Mouse (Mus musculus): ENCODE measurements around the gene Src. TPM values are rescaled to one million over a fixed set of nuclear protein-coding genes. Genes with fewer than 3 reads are reported as not detected.

Src gene
- total RNA-seq, 2 experiments from 2014 or later, result 11.8 to 13.8 TPM

DNA sequence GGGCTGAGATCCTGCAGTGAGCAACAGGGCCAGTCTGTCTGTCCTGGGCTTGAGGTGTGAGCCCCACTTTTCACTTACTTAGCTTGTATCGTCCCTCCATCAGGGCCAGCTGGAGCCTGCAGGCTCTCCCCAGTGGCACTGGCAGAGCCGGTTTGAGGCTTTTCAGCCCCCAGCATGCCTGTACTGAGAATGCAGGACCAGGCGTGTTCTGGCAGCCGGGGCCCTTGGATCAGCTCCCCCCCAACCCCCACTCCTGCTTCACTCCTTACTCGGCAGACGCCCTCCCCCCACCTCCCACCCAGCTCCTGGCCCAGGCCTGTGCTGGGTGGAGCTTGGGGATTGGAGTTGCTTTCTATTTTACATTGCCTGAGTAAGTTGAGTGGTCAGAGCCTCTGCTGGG, 16.3 kb downstream of the Src start:
- no peak for DNase-seq (ENCODE audit: low spot score in 2 of 2)

DNA sequence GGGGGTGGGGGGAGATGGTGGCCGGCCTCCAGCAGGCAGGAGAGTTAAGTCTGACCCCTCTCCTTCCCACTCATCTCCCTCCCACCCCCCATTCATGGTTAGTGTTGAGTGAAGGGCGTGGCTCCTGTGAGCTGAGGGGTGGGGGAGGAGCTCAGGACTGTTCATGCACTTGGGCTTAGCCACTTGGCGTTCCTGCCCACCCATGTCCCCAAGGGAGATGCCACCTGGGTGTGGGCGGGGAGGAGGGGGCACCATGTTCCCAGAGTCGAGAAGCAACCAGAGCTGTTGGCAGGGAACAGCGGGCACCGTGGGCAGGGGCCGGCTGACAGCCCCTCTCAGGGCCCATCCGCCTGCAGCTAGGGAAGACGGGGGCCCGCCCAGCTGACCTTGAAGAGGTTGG, 18.3 kb downstream of the Src start:
- DNase-seq (ENCODE audit: low spot score in 2 of 2), result no peak

DNA sequence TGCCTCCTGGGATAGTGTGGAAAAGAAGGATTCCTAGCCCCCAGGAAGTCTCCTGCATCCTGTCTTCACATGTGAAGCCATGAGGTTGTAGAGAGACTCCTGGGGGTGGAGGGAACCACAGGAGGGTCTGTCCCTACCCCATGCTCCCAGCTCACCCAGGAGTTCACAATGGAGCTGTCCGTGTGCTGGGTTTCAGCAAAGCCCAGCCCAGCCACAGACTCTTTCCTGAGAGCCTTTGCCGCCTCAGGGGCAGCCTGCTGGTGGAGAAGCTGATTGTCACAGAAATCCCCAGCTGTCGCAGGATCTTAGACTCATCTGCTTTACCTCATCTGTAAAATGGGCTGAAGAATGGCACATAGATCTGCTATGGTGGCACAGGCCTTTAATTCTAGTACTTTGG, 18.9 kb downstream of the Src start:
- no peak for DNase-seq (ENCODE audit: low spot score in 2 of 2)

GRCm38 (mm10) chr2:157441363-157441762, 23.1 kb downstream of the Src start:
- DNase-seq (ENCODE audit: low spot score in 2 of 2), result no peak

DNA sequence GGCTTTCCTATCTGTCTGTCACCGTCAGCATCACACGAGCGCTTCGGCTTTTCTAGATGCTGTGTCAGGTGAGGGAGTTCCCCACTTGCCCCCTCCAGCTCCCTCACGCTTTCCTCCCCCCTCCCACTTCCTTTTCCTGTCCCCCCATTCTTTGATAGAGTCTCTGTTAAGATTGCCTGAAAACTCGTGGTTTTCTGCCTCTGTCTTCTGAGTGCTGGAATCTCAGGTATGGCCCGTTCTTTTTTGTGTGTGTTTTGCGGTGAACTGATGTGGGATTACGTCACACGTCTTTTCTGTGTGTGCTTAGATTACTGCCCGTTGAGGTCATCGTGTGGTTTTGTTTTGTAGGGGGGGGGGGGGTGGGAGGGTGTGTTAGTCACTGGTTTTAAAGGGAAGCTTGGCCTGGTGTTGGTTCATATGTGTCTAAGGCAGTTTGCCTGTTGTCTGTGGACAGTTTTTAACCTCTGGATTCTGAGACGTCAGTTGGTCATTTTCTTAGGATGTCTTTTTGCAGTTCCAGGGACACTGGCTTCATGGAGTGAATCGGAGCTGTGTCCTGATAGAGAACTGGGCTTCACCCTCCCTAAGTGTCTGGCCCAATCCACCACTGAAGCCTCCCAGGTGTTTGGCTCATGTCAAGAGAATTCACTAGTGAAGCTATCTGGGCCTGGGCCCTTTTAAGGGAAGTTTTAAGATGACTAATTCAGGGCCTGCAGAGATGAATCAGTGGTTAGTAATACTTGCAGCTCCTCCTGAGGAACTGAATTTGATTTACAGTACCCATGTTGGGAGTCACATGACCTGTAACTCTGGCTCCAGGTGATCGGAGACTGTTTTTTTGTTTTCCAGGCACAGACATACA, 29.3 kb downstream of the Src start:
- no peak for DNase-seq (ENCODE audit: low spot score in 2 of 2)

DNA sequence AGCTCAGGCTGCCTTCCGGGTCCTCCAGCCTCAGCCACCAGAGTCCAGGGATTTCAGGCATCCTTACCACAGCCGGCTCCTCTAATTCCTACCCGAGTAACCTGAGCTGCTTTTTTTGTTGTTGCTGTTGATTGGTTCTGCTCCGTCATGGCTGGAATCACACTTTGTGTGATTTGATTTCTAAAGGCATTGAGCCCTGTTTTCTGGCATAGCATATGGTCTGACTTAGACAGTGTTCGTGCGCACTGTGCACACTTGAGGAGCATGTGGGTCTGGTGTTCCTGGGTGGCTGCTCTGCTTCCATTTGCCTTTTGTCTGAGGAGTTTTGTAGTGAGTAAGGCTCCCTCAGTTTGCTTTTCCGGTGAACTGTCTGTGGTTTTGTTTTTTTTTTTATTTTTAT, 30.1 kb downstream of the Src start:
- DNase-seq (ENCODE audit: low spot score in 2 of 2), result no peak

GRCm38 (mm10) chr2:157450905-157451304, 32.7 kb downstream of the Src start:
- no peak for DNase-seq (ENCODE audit: low spot score in 2 of 2)

- no peak for DNase-seq (ENCODE audit: low spot score in 2 of 2)
Observed at GRCm38 (mm10) chr2:157451372-157452040, 33.3 kb downstream of the Src start.

DNA sequence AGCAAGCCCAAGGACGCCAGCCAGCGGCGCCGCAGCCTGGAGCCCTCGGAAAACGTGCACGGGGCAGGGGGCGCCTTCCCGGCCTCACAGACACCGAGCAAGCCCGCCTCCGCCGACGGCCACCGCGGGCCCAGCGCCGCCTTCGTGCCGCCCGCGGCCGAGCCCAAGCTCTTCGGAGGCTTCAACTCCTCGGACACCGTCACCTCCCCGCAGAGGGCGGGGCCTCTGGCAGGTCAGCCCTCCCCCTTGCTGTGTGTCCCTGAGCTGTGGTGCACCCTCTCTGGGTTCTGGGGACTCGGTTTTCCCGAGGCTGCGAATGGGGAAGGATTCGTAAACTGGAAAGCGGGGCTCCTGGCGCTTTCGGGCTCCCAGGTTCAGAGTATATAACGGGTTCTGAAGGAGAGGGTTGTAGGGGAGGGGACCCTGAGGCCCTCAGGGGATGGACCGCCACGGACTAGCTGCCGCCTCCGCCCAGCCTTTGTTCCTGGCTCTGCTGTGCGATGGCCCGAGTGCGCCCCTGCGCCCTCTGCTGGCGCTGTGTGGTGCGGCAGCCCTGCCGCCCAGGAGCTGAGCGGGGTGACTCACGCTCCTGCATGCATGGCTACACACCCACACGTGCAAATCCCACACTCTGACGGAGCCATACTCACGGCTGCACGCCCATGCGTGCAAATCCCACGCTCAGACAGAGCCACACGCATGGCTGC, 39.0 kb downstream of the Src start:
- peak; percentile 96 for DNase-seq (ENCODE audit: low spot score in 2 of 2)

DNA sequence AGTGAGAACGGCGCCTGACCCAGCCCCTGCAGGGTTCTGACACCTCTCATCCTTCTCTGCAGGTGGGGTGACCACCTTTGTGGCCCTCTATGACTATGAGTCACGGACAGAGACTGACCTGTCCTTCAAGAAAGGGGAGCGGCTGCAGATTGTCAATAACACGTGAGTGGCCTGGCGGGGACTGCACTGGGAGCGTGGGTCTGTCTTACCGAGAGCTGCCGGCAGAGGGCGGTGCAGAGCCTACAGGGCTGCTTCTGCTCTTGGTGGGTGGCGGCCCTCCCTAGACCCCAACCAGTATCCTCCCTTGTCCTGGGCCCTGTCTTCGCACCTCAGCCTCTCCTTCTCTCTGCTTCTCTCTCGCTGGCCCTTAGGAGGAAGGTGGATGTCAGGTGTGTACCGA, 40.2 kb downstream of the Src start:
- peak; percentile 74 to 82 for DNase-seq (ENCODE audit: low spot score in 2 of 2)

DNA sequence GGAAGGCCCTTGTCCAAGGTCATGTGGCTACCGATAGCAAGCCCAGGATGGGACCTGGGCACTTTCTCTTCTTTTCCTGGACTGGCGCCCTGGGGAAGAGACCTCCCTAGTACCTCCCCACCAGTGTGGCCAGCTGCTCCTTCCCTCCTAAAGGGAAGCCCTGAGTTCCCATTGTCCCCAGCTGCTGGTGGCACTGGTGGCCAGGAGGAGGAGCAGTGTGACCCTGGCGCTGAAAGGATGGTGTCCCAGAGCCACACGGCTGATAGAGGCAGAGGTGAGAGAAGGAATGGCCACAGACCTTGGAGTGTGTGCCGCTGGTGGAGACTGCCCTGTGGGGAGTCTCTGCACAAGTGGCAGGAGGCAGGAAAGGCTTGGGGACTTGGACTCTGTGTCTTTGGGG, 41.5 kb downstream of the Src start:
- no peak for DNase-seq (ENCODE audit: low spot score in 2 of 2)

DNA sequence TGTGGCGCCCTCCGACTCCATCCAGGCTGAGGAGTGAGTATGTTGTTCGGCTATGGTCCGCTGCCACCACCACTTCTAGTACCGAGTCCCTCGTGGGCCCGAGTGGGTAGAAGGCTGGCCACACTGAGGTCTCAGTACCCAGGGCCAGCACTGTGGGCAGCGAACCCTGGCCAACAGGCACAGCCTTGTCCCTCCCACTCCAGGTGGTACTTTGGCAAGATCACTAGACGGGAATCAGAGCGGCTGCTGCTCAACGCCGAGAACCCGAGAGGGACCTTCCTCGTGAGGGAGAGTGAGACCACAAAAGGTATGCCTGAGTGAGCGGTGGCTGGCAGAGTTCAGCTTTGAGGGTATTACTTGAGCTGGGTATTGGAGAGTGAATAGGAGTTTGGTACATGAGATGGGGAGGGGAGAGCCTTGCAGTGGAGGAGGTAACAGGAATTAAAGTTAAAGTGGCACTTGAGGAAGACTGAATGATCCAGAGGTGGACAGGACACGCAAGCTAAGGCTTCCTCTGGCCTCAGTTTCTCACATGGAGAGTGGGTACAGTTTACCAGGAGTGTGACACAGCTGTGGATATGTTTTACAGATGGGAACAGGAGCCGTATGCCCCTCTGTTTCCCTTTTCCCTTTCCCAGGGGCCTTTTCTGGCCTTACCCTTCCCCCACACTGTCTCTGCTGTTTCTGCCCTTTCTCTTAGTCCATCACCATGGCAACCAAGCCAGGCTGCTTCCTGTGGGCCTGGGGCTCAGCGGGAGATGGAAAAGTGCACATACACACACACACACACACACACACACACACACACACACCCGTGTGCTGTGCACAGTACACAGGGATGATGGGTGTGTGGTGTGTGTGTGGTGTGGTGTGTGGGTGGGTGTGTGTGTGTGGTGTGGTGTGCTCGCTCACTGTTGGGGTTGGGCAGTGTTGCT, 44.8 kb downstream of the Src start:
- no peak for DNase-seq (ENCODE audit: low spot score in 2 of 2)

DNA sequence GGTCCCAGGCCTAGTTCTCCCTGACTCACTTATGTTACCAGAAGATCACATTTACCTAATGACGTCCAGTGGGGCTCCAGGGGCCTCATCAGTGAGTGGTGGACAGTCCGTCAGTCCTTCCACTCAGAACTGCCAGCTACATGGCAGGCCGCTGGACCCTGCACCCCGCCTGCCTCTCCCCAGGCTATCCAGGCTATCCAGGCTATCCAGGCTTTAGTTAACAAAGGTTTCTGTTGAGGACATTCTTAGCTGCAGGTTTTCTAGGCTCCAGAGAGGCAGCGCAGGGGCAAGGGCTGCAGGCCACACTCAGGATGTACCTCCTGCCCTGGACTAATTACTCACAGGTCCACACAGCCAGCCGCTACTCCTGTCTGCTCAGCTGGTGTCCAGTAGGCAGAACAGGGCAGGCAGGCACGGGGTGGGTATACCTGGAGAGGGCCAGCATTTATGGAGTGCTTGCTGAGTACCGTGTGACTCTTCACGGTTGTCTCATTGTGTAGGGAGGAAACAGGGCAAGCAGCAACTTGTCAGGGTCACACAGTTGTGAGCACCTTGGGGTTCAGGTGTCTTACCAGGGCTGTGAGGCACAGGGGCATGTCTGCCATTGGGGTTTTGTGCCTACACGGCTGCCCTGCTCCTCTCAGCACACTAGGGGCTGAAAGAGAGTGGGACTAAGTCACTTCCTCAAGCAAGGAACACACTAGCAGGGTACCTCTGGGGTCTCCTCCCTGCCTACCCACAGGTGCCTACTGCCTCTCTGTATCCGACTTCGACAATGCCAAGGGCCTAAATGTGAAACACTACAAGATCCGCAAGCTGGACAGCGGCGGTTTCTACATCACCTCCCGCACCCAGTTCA, 45.9 kb downstream of the Src start:
- no peak for DNase-seq (ENCODE audit: low spot score in 2 of 2)

GRCm38 (mm10) chr2:157464746-157465126, 46.5 kb downstream of the Src start:
- no peak for DNase-seq (ENCODE audit: low spot score in 2 of 2)

GRCm38 (mm10) chr2:157466836-157467235, 48.6 kb downstream of the Src start:
- DNase-seq (ENCODE audit: low spot score in 2 of 2), result no peak

DNA sequence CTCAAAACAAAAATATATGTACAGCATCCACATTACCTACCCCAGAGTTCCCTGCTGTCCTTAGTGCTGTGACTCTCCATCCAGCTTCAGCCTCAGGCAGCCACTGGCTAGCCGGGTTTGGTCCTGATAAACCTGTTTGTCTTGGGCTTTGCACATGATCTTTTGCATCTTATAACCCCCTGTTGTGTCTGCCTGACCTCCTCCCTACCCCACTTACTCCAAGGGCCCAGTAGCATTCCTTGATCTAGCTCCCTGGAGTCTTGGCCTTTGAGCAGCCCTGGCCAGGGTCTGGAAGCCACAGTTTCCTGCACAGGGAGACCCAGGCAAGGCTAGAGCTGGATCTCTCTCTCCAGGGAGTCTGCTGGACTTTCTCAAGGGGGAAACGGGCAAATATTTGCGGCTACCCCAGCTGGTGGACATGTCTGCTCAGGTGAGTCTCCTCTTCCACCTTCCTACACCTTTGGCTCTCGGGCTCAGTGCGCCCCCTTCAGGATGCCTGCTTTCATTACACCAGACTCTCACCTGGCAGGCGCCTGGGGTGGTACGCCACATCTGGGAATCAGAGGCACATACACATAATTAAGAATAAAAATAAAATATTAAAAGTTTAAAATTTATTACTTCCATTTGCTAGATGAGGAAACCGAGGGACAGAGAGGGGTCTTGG, 50.0 kb downstream of the Src start:
- DNase-seq (ENCODE audit: low spot score in 2 of 2), result no peak

DNA sequence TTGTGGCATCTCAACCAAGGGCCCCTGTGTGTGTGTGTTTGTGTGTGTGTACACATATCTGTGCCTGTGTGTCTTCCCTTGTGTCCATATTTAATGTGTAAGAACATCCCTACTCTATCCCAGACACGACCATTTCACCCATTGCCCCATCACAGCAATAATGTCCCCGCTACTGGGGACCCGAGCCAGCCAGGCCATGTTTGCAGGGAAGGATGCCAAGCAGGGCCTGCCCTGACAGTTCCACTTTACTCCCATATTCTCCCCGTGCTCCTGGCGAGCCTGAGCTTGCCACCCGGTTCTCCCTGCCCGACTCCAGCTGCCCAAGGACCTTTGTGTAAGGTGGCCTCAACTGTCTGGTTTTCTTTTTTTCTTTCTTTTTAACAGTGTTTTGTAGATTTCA, 53.0 kb downstream of the Src start:
- DNase-seq (ENCODE audit: low spot score in 2 of 2), result no peak

- DNase-seq (ENCODE audit: low spot score in 2 of 2), result no peak
Observed at GRCm38 (mm10) chr2:157471737-157472136, 53.5 kb downstream of the Src start.

- no peak for DNase-seq (ENCODE audit: low spot score in 2 of 2)
Observed at GRCm38 (mm10) chr2:157472469-157472868, 54.2 kb downstream of the Src start.

Measured in adrenal gland, adult 18-20 months (tissue).